Mouse (Mus musculus) right cerebral cortex, postnatal 10 days (tissue): Measurements from ENCODE around the gene Agk.

Source experiments
- DNase-seq, 2 experiments: peaks; one replicate each; pipeline ENCODE4 v3.0.0; 2021; ENCODE audit warnings: low spot score in 2 of 2

Agk gene

DNA sequence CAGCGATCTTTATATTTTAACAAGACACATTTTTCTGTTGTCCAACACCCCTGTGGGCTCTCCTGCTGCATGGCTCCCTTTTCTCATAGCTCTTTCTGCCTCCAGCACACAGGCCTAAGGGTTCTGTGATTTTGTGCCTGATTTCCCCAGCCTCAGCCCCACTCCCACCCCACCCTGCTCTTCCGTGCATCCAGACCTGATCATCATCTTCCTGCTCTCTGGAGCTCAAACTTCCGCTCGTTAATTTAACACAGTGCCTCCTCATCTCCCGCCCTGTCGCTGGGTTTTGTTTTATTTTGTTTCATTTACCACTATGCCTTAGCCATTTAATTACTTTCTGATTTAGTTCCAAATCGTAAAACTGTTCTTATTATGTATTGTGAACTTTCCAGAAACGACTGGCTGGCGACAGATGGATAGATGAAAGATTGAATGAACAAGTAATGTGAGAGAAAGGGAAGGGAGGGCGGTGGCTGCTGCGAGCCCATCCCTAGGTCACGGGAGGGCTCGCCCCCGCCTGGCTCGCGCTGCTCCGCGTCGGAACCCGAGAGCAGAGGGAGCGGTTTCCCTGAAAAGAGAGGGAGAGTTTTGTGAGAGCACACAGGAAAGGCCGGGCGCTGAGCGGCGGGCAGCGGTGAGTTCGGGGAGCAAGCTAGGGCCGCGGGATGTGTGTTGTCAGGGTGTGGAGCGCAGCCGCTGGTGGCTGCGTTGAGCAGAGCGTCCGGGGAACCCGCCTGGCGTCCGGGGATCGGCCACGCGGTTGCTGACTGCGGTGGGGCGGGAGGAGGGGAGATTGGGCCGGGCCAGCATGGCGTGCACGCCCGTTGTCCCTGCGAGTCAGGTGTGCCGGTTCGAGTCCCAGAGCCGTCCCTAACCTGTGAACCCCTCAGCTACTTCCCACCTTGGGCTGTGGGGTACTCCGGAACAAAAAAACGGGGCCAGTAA, at the start of gene Agk:
TSS of gene Agk (plus strand) at position 276 of the 945 bp plus-strand sequence.
- DNase-seq: peak; percentile 81 to 83

DNA sequence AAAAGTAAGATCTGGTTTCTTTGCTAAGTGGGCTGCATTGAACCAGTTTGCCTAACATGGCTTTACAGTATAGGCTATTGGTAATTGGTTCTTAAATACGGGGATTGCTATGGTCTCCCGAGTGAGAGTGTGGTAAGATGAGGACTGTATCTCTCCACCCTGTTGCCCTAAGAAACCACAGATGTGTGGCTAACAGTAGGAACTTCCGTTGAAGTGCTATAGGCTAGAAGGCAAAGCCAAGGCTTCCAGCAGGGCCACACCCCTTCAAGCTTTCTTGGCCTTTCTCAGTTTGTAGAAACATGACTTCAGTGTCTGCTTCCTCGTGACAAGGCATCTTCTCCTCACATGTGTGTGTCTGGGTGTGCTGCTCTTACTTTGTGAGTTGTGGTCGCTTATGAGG, 24.3 kb upstream of the Agk start:
- DNase-seq: no peak

DNA sequence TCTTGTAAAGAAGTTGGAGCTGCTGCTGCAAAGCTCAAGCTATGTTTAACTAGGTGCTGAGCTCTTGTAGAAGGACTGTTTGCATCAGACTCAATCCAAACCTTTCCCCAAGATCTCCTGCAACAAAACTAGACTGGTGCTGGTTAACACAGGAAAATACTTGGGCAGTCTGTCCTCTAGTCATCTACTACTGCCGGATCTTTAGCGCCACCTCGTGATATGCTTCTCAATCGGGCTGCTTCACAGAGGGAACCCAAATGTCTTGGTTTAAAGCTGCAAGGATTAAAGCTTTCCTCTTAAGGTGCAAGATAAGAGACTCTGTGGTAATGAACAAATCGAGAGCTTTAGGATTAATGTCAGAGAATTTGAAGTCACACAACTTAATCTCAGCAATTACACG, 21.6 kb upstream of the Agk start:
- peak; percentile 90 for DNase-seq

DNA sequence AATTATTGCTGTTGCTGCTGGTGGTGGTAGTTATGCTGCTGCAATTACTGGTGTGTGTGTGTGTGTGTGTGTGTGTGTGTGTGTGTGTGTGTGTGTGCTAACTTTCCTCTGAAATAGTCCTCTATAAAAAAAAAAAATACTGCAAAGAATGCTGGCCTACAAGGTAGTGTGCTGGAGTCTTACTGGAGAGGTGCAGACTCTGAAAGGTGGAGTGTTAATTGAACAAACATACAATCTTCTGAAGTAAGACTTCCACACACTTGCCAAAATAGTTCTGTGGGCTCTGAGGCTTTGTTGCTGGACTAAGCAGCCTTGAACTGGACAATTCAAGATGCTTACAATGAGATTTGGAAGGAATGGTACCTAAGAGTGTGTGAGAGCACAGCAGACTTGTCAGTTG, 20.0 kb upstream of the Agk start:
- no peak for DNase-seq

DNA sequence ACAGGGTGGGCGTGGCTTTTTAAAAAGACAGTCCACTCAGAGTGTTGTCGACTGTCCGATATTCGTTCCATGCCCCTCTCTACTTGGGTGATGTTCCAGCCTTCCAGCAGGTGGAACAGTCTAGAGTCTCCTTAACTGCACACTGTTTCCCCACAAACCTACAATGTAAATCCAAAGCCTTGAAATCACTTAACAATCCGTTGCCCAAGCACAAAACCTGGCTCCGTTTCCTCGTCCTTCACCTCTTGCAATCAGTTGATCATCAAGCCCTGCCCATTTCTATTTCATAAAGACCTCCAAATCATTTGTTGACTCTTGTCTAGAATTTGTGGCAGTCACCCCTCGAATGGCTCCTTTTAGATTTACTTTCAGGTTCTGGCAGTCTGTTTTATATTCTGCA, 1.4 kb downstream of the Agk start:
- no peak for DNase-seq

DNA sequence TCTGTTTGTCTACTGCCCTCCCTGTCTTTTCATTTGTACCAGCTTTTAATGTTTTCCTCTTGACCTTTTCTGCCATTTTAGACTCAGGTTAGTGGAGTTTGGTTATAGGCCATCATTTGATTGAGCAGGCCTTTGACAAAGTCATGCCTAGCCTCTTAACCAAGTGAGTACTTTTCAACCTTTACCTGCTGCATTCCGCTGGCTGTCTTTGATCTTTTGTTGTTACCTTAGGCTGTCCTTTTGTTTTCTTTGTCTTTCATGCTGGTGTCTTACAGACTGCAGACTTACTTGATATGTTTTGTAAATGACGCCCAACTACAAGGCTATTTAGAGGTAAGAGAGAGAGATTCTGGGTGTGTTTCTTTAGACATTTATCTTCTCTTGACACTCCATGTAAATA, 8.5 kb downstream of the Agk start:
- DNase-seq: no peak

DNA sequence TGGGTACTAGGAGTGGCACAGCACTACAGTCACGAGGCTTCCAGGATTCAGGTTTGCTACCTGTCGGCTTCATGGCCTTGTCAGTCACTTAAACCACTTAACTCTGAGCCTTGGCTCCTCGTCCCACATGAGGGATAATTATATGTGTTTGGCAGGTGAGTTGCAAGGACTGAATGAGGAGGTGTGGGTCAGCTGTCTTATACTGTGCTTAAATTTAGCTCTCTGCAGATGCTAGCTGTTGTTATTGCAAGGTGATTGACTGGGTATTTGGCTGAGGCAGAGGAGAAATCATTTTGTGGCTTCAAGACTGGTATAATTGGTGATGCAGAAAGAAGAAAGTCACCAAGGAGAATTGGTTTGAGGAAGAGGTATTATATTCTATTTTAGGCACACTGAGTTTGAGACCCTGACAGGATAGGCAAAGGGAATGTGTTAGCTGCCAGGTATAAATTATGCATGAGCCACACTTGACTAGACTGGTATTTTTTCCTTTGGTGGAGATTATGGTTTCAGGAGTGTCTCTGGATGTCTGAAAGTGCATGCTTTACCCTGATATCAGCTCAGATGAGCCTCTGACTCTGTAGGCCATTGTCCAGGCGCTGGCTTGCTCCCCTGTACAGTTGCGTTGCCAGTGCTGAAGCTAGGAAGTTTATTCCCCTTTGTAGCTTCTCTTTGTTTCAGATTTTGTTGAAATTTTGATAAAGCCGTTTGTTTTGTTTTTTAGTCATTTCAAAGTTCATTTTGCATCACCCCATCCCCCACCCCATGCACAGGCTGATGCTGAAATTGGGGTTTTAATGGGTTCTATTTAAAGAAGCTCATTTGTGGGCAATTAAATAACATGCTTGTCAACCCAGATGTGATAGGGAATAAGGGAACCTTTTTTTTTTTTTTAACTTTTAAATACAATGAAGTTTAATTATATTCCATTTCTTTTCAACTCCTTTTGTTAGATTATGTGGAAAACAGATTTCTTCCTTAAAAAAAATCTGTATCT, 12.1 kb downstream of the Agk start:
- DNase-seq: no peak

DNA sequence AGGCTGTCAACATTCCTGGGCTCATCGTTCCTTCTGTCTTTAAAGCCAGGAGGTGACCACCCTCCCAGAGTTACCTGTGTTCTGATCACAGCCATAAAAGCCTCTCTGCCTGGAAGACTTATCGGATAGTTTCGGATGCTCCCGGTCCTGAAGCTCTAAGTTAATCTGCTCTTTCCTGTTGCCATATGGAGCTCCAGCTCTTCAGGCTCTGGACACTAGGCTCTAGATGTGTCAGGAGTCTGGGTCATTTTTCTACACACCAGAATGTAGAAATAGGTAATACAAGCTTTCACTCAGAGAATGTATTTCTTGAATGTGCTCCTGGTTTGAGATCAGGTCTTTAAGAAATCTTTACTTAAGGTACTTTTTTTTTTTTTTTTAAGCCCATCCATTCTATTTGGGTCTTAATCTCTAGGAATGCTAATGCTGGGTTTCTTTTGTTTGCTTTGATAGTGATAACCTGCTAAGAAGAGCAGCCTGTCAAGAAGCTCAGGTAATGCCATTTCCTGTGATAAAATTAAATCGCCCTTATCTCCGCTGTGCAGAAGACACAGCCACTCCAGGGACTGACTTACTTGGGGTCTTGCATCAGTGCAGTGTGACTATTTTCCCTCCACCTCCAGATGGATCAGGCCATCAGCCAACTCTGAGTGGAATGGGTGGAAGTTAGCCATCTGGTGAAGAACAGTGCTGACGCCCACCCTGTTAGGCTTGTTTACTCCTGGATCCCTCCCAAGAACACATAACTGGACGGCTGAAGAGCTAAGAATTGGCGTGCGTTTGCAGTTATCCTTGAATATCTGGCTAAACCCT, 22.2 kb downstream of the Agk start:
- DNase-seq: peak; percentile 75 to 83

DNA sequence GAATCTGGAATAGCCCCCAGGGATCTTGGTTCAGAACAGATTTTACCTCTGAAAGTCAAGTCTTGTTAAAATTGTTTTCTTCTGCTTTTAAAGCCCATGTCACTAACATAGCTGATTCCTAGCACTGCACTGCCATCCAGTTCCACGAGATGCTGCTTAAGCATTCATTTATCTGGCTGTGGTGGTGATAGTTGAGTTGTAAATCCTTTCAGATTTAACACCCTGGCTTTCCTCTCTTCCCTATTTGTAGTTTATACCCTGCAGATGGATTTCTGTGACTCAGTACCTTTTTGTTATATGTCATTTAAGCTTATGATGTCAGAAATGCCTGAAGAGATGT, 22.8 kb downstream of the Agk start:
- DNase-seq: no peak

DNA sequence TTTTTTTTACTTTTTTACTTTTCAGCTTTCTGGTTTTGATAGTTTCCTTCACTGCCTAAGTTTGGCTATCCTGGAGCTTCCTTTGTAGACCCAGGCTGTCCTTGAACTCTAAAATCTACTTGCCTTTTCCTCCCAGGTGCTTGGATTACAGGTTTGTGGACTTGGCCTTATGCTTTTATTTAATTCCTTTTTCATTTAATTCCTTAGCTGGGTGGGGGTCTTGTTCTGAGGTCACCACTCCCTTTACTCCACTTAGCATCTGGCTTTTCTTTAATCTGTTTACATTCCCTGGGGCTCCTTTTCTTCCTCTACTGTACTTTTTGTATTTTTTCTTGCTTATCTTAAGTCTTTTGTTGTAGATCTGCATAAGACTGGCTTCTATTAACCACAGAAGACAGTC, 25.1 kb downstream of the Agk start:
- DNase-seq: no peak

DNA sequence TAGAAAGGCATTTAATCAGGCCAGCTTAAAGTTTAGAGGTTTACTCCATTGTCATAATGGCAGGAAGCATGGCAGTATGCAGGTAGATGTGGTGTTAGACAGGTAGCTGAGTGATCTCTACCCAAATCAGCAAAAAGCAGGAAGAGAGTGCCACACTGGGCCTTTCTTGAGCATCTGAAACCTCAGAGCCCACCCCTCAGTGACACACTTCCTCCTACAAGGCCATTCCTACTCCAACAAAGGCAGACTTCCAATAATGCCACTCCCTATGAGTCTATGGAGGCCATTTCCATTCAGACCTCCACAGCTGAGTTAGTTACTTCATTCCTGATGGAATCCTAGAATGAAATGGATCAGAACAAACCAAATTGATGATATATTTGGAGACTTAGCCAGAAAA, 25.9 kb downstream of the Agk start:
- DNase-seq: no peak

DNA sequence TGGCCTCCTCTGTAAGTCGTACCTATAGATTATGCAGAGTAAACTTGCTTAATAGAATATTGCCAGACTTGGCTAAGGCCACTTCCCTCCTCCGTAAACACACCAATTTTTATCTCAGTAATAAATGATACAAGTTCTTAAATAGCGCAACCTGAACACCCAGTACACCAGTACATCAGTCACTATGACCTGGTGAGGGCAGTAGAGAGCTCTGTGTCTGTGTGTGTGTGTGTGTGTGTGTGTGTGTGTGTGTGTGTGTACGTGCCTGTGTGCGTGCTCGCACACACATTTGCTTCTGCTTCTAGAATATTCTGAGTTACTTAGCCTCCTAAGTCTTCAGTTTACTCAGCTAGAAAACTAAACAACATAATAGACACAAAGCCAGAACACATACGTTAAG, 28.4 kb downstream of the Agk start:
- no peak for DNase-seq

DNA sequence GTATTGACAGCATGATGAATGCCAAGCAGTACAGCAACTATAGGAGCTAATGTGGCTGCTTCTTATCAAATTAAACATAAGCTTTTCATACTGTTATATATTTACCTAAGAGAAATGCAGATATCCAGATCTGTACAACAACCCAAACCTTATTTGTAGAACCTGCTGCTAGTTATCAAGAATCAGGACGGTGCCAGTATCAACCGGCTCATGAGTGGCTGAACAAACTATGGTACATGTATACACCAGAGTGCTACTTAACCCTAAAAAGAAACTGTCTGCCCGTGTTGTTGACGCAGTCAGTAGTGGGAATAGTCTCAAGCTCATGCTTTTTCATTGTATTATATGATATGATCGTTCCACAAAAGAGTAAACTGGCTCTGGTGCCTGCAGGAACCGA, 46.1 kb downstream of the Agk start:
- no peak for DNase-seq

DNA sequence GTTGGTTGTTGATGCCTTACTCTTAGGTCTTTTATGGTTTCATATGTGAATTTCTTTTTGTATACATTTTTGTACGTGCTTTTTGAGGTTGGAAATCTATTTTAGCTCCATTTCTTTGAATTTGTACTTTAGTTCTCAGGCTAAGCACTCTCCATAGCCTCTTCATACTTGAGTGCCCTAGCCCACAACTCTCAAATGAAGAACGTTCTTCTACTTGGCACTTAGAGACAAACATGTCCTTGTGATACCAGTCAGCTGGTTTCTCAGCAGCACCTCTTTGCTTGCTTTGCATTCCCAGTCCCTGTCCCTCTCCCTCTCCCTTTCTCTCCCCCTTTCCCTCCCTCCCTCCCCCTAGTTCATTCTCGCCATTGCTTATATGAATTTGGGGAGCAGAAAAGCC, 55.2 kb downstream of the Agk start:
- no peak for DNase-seq

DNA sequence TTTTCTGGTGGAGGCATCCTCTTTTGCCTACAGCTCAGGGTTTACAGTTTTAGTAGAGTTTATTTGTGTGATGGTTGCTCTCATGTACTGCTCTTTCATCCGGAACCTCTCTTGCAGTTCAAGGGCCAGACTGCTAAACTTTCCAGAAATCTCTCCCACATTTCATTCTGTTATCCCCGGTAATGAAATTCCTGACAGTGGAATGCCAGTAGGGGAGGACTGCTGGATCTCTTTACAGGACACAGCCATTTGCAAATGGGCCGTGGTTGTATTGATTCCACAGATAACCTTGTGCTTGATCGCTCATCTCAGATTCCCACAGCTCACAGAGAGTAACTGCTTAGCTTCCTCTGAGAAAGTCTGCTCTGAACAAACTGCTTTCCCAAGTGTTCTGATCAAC, 56.9 kb downstream of the Agk start:
- no peak for DNase-seq

DNA sequence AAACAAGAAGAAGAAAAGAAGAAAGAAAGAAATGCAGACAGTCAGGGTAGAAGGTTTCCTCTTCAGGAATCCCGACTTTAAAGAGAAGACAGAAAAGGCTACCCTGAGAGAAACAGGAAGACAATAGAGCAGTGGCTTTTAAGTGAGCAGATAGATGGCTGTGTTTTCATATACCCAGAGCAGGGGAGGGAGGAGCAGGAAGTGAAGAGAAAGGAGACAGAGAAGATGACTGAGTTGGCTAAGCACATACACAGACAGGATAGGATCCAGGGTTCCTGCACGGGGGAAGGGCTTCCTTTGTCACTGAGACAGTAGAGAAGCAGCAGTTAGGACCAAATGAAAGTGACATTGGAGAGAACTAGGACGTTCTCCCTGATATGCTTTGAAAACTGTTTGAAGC, 60.7 kb downstream of the Agk start:
- no peak for DNase-seq

DNA sequence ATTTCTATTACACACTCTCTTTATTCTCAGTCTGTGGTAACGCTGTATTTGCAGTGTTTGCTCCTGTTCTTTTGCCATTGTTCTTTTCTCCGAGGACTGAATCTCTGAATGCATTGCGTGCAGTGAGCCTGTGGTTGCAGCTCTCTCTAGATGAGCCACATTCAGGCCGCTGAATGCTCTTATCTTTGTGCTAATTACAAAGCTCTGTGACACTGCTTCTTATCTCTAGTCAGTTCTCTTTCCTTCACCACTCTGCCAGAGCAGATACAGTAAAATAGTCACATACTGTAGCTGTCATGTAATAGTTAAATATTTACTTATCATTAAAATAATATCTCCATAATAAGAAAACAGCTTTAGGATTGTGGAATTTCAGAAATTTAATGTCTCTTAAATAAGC, 63.7 kb downstream of the Agk start:
- no peak for DNase-seq

DNA sequence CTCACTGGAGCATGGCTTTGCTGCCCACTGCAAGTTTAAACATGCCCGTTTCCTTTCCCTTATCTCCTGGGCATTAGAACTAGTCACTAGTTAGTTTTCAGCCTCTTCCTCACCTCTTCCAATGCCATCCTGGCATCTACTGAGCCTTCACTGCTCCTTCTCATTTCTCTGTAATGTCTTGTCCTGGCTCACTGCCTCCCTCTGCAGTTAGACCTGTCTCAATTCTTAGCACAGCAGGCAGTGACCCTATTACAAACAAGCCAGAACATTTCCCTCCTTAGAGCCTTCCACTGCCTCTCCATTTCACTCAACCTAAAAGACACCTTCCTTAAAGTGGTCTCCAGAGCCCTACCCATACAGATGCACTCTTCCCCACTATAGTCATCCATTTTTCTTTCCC, 66.0 kb downstream of the Agk start:
- DNase-seq: peak; percentile 35 to 41

DNA sequence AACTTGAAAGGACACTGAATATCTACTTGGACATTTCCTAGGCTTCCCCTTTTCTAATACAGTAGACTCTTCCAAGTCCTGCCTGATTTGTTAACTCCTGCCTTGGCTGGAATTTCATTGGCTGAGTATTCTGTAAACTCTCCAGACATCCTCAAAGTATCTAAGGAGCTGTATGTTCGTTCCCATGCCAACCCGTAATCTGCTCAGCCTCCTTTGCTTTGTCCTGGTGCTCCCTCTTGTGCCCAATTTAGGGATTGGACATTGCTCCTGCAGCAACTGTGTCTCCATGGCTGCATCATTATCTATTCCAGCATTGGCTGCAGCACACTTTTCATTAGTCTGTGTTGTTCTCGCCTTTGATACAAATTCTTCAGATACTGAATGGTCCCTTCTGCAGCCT, 68.2 kb downstream of the Agk start:
- DNase-seq: peak; percentile 93 to 96

DNA sequence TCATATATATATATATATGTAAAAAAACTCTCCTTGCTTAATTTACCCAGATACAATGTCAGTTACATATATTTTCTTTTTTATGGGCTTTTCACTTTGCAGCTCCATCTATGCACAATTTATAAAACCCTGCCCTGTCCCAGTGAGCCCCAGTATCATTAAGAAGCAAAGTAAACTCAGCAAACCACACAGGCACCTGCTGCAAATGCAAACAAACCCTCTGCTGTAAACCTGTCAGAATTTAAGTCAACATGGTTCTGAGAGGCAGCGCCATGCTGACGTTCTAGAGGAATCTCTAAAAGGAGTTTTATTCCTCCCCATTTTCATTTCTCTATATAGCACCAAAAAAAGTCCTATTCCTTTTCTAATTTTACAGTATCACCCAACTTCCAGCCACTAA, 77.1 kb downstream of the Agk start:
- DNase-seq: no peak

DNA sequence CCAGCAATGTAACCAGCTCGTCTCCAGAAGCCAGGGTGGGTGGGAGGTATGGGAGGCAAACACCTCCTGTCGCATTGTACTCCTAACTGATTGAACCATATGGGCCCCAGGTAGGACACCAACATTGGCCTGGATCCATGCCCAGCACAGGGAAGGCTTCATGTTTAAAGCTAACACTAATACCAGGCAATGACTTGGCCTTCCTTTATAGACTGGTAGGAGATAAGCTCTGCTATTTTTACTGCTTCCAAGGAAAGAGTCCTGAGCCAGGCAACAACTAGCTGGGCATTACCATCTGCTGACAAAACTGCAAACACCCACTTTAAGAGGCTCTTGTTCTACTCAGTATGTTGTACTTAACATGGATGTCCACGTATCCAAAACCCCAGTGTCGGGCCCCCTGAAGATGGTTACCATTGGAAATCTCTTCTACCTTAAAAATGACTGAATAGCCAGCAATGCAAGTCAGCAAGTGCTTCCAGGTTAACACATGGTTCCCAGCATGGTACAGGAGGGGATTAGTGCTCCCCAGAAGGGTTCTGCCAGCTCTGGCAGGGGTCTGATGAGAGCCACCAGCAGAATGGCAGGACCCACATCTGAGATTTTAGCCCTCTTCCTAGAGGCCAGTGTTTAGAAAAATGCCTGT, 78.8 kb downstream of the Agk start:
- DNase-seq: peak in 1 of 2 experiments; percentile 50
